Mouse (Mus musculus) cerebellum, adult 2 months (tissue): ENCODE data around the gene Xpnpep1.

ENCODE experiments used
- CTCF ChIP-seq: fragments of 200-500 bp; IDR thresholded peaks from 2 replicates; pipeline ENCODE4 v1.5.1; 2011; ENCODE audit warnings: low read depth, mild to moderate bottlenecking, control low read depth, low read length, moderate library complexity, borderline replicate concordance; ENCODE audit not compliant: insufficient read depth
- POLR2A ChIP-seq: fragments of 200-500 bp; IDR thresholded peaks from 2 replicates; pipeline ENCODE4 v1.6.1; 2011; ENCODE audit warnings: low read length, control low read depth, borderline replicate concordance; ENCODE audit not compliant: insufficient read depth

GRCm38 (mm10) chr19:53005978-53006377, 34.0 kb downstream of the Xpnpep1 start:
- no peak for TF ChIP-seq CTCF
- TF ChIP-seq POLR2A = no peak
